Mouse (Mus musculus) heart, postnatal 10 days (tissue): ENCODE measurements around the gene Ntsr1. TPM values are rescaled to one million over a fixed set of nuclear protein-coding genes. Genes with fewer than 3 reads are reported as not detected.

Experiments
- DNase-seq, 2 experiments: peaks; one replicate each; pipeline ENCODE4 v3.0.0; 2021
- intact Hi-C: fragments of 180-260 bp; cut with DNase I; formaldehyde crosslinking; loops from one replicate; pipeline ENCODE4 v1.15.1; 2025
- total RNA-seq, 2 experiments: library from RNA; stranded (reverse); gene quantifications; 2 replicates each; pipeline ENCODE4 v1.2.3; 2021

Ntsr1 gene
- total RNA-seq, 2 experiments from 2014 or later: 0.12 TPM

- intact Hi-C loops: no loop called here
- DNase-seq: no peak
Observed at GRCm38 (mm10) chr2:180552340-180552739, 52.6 kb downstream of the Ntsr1 start.

GRCm38 (mm10) chr2:180555219-180555618 is 55.4 kb downstream of the Ntsr1 start:
- intact Hi-C loops: no loop called here
- DNase-seq: no peak

- no peak for DNase-seq
- intact Hi-C loops: no loop called here
Observed at GRCm38 (mm10) chr2:180556470-180556869, 56.7 kb downstream of the Ntsr1 start.

GRCm38 (mm10) chr2:180560245-180560644 is 60.5 kb downstream of the Ntsr1 start:
- DNase-seq: no peak
- intact Hi-C loops: no loop called here

GRCm38 (mm10) chr2:180562146-180562545 is 62.4 kb downstream of the Ntsr1 start:
- no peak for DNase-seq
- intact Hi-C loops: no loop called here

GRCm38 (mm10) chr2:180563296-180563695 is 63.5 kb downstream of the Ntsr1 start:
- no peak for DNase-seq
- intact Hi-C loops: no loop called here

GRCm38 (mm10) chr2:180563841-180564240 is 64.1 kb downstream of the Ntsr1 start:
- DNase-seq: no peak
- intact Hi-C loops: no loop called here

- intact Hi-C loops: loop anchor here (1.0 kb wide), 1 partner anchor 179 kb away; no protein-coding TSS in a partner anchor
- peak; percentile 41 to 69 for DNase-seq
Observed at GRCm38 (mm10) chr2:180566240-180566913, 66.6 kb downstream of the Ntsr1 start.

GRCm38 (mm10) chr2:180569028-180569643 is 69.4 kb downstream of the Ntsr1 start:
- intact Hi-C loops: no loop called here
- DNase-seq: peak; percentile 75 to 78

- DNase-seq: no peak
- intact Hi-C loops: no loop called here
Observed at GRCm38 (mm10) chr2:180576482-180576881, 76.7 kb downstream of the Ntsr1 start.

GRCm38 (mm10) chr2:180578686-180579085 is 78.9 kb downstream of the Ntsr1 start:
- peak; percentile 75 to 84 for DNase-seq

GRCm38 (mm10) chr2:180581002-180581401 is 81.2 kb downstream of the Ntsr1 start, which contains the start of gene Mrgbp:
Mrgbp (plus strand) TSS chr2:180581304.
- intact Hi-C loops: loop anchor here (5.0 kb wide), 1 partner anchor 309 kb away; the partner anchor contains the start of gene Cables2
- DNase-seq: peak; percentile 44 to 52

More at GRCm38 (mm10) chr2:180578686-180579085, 78.9 kb downstream of the Ntsr1 start:
- intact Hi-C loops: loop anchor here (1.0 to 2.0 kb wide), 3 partner anchors 105 to 230 kb away; no protein-coding TSS in a partner anchor

- peak; percentile 98 to 99 for DNase-seq
- intact Hi-C loops: loop anchor here (1.0 to 5.0 kb wide), 2 partner anchors 163 to 310 kb away; partner anchors contain the start of gene Cables2
Observed at GRCm38 (mm10) chr2:180582481-180583153, 82.8 kb downstream of the Ntsr1 start.

GRCm38 (mm10) chr2:180583154-180583507 is 83.4 kb downstream of the Ntsr1 start:
- DNase-seq: peak in 1 of 2 experiments; percentile 12

GRCm38 (mm10) chr2:180588736-180589122 is 89.0 kb downstream of the Ntsr1 start:
- no peak for DNase-seq
- intact Hi-C loops: no loop called here

More at GRCm38 (mm10) chr2:180583154-180583507, 83.4 kb downstream of the Ntsr1 start:
- intact Hi-C loops: loop anchor here (5.0 kb wide), 1 partner anchor 311 kb away; the partner anchor contains the start of gene Cables2

- intact Hi-C loops: no loop called here
- DNase-seq: peak; percentile 89
Observed at GRCm38 (mm10) chr2:180589123-180589831, 89.5 kb downstream of the Ntsr1 start, which contains the start of gene Ogfr. Ogfr (plus strand) TSS chr2:180589245.
